Mouse (Mus musculus) erythroblast, embryonic 14.5 days (primary cell): ENCODE data around the gene Sdhaf3.
"Not testable (repeated sequence)": the region's sequence is repeated elsewhere in the genome, so short reads cannot be mapped to it uniquely, and the experiment has no call there.

Experiments used
- GATA1 ChIP-seq: IDR thresholded peaks from 2 replicates; pipeline ENCODE4 v1.6.1; 2012; ENCODE audit warnings: low read length, inconsistent platforms, mixed read lengths
- TAL1 ChIP-seq: IDR thresholded peaks from 3 replicates; pipeline ENCODE4 v1.6.1; 2012; ENCODE audit warnings: low read length, inconsistent platforms, mixed read lengths

- TF ChIP-seq GATA1, TAL1: not testable (repeated sequence)
Measured at GRCm38 (mm10) chr6:6959234-6959633, 3.4 kb downstream of the Sdhaf3 start.
